In genomic region chr4:48051086-48051673, GRCm38 (mm10) we compare ENCODE assay signal across 8 mouse cellular contexts. TPM values are rescaled to one million over a fixed set of nuclear protein-coding genes. Genes with fewer than 3 reads are reported as not detected.
DNase-seq lines count a peak whose midpoint lies in the region; ATAC-seq lines count a peak whose summit lies in the region.

No protein-coding gene starts in this region.

- DNase-seq in kidney, postnatal 14 days: no peak
- DNase-seq in embryonic facial prominence, embryonic 14.5 days (ENCODE audit: low spot score): no peak
- DNase-seq in thymus, postnatal 10 days (ENCODE audit: low spot score in 2 of 2): no peak
- no peak for DNase-seq in layer of hippocampus, adult 9-11 months
- no peak for DNase-seq in gastrocnemius, postnatal 14 days

- H3K27ac ChIP-seq in kidney, embryonic 15.5 days: no peak overlapping the region
- H3K27ac ChIP-seq in embryonic facial prominence, embryonic 14.5 days (replicated peaks; ENCODE audit: low read depth, low read length): no peak overlapping the region
- no peak overlapping the region for H3K27ac ChIP-seq in hindbrain, embryonic 16.5 days (ENCODE audit: low read depth, low read length)
- no peak overlapping the region for H3K27ac ChIP-seq in midbrain, embryonic 15.5 days

- intact Hi-C loops in gastrocnemius, postnatal 14 days (cut with DNase I; ENCODE audit: low total_unique reads): no loop called here

- WGBS in kidney, embryonic 15.5 days: 11% methylated on average over 19 of the region's 19 CpGs
- 19% methylated on average over 19 of the region's 19 CpGs for WGBS in embryonic facial prominence, embryonic 14.5 days
- WGBS in hindbrain, embryonic 16.5 days: 22% methylated on average over 18 of the region's 19 CpGs
- 25% methylated on average over 19 of the region's 19 CpGs for WGBS in midbrain, embryonic 15.5 days

- no peak for ATAC-seq in kidney, embryonic 15.5 days (replicated peaks; ENCODE audit: low FRiP score)
- no peak for ATAC-seq in embryonic facial prominence, embryonic 14.5 days (ENCODE audit: low read depth)
- ATAC-seq in hindbrain, embryonic 16.5 days: no peak
- ATAC-seq in midbrain, embryonic 15.5 days (replicated peaks): 0 out of 2 replicates have a peak, but pooled peaks have one; percentile 5

- H3K27me3 ChIP-seq in kidney, embryonic 15.5 days: peaks cover 95% of the 10 kb centered on the region
- peaks cover 92% of the 10 kb centered on the region for H3K27me3 ChIP-seq in embryonic facial prominence, embryonic 14.5 days (replicated peaks; ENCODE audit: control insufficient read depth, insufficient read depth, low read length)
- peaks cover 36% of the 10 kb centered on the region for H3K27me3 ChIP-seq in hindbrain, embryonic 16.5 days (replicated peaks; ENCODE audit: control insufficient read depth, insufficient read depth, low read length)
- peaks cover 62% of the 10 kb centered on the region for H3K27me3 ChIP-seq in midbrain, embryonic 15.5 days (replicated peaks)

- peaks cover 42% of the 10 kb centered on the region for H3K4me1 ChIP-seq in kidney, embryonic 15.5 days
- H3K4me1 ChIP-seq in embryonic facial prominence, embryonic 14.5 days (ENCODE audit: control insufficient read depth, insufficient read depth, low read length): peaks cover 30% of the 10 kb centered on the region
- peaks cover 26% of the 10 kb centered on the region for H3K4me1 ChIP-seq in hindbrain, embryonic 16.5 days (ENCODE audit: control insufficient read depth, insufficient read depth, low read depth, low read length)
- peaks cover 35% of the 10 kb centered on the region for H3K4me1 ChIP-seq in midbrain, embryonic 15.5 days

- H3K9ac ChIP-seq in kidney, embryonic 15.5 days: peak overlapping the region; percentile 23; the same call in 1 of the 2 replicates
- H3K9ac ChIP-seq in embryonic facial prominence, embryonic 14.5 days (ENCODE audit: low read depth, low read length): no peak overlapping the region
- peak overlapping the region; percentile 54 for H3K9ac ChIP-seq in hindbrain, embryonic 16.5 days (ENCODE audit: low read depth, low read length)
- 0 out of 2 replicates have a peak overlapping the region, but pooled peaks have one; percentile 11 for H3K9ac ChIP-seq in midbrain, embryonic 15.5 days

- no peaks in the 10 kb centered on the region for H3K9me3 ChIP-seq in kidney, embryonic 15.5 days (replicated peaks)
- no peaks in the 10 kb centered on the region for H3K9me3 ChIP-seq in embryonic facial prominence, embryonic 14.5 days (ENCODE audit: control insufficient read depth, low read length)
- H3K9me3 ChIP-seq in hindbrain, embryonic 16.5 days (ENCODE audit: control insufficient read depth, low read length): no peaks in the 10 kb centered on the region
- H3K9me3 ChIP-seq in midbrain, embryonic 15.5 days: no peaks in the 10 kb centered on the region

- peak overlapping the region; percentile 45 for H3K4me3 ChIP-seq in kidney, embryonic 15.5 days (replicated peaks)
- H3K4me3 ChIP-seq in embryonic facial prominence, embryonic 14.5 days (ENCODE audit: low read depth, low read length): peak overlapping the region; percentile 32
- peak overlapping the region; percentile 30 for H3K4me3 ChIP-seq in hindbrain, embryonic 16.5 days (ENCODE audit: low read length)
- peak overlapping the region; percentile 32 for H3K4me3 ChIP-seq in midbrain, embryonic 15.5 days

- no peaks in the 10 kb centered on the region for H3K36me3 ChIP-seq in kidney, embryonic 15.5 days
- H3K36me3 ChIP-seq in embryonic facial prominence, embryonic 14.5 days (ENCODE audit: control insufficient read depth, insufficient read depth, low read length): no peaks in the 10 kb centered on the region
- no peaks in the 10 kb centered on the region for H3K36me3 ChIP-seq in hindbrain, embryonic 16.5 days (ENCODE audit: control insufficient read depth, insufficient read depth, low read length)
- no peaks in the 10 kb centered on the region for H3K36me3 ChIP-seq in midbrain, embryonic 15.5 days (replicated peaks)

- peak overlapping the region; percentile 73 for H3K4me2 ChIP-seq in kidney, embryonic 15.5 days
- peak overlapping the region; percentile 59 for H3K4me2 ChIP-seq in embryonic facial prominence, embryonic 14.5 days (ENCODE audit: low read depth, low read length)
- peak overlapping the region; percentile 56 for H3K4me2 ChIP-seq in hindbrain, embryonic 16.5 days (ENCODE audit: low read length)
- peak overlapping the region; percentile 53 for H3K4me2 ChIP-seq in midbrain, embryonic 15.5 days

RNA-seq across cellular contexts. Expression of gene Nr4a3, which starts 6.2 kb away (rescaled TPM):
- polyA plus RNA-seq in kidney, embryonic 15.5 days (2015; fragmentation: Nextera tagmentation; extraction: Ambion mirVana): 0.12 and 0.13 TPM in 2 replicates
- polyA plus RNA-seq in embryonic facial prominence, embryonic 14.5 days (2014; fragmentation: Nextera tagmentation; extraction: Ambion mirVana): 0.58 and 0.65 TPM in 2 replicates
- 0.89 and 1.3 TPM in 2 replicates for polyA plus RNA-seq in hindbrain, embryonic 16.5 days (2015; fragmentation: Nextera tagmentation; extraction: Ambion mirVana)
- 1.3 and 1.4 TPM in 2 replicates for polyA plus RNA-seq in midbrain, embryonic 15.5 days (2015; fragmentation: Nextera tagmentation; extraction: Ambion mirVana)
- total RNA-seq in gastrocnemius, postnatal 14 days (2021): 1 to 10 TPM; 2.4 to 6.2 TPM
